Mouse (Mus musculus): ENCODE measurements at regions not wholly inside any gene's neighbourhood (a gene's known extent, or its start where the extent isn't known, plus 50 kb on each side); places are given as distances from the start of the nearest gene placed in this dataset.

DNA sequence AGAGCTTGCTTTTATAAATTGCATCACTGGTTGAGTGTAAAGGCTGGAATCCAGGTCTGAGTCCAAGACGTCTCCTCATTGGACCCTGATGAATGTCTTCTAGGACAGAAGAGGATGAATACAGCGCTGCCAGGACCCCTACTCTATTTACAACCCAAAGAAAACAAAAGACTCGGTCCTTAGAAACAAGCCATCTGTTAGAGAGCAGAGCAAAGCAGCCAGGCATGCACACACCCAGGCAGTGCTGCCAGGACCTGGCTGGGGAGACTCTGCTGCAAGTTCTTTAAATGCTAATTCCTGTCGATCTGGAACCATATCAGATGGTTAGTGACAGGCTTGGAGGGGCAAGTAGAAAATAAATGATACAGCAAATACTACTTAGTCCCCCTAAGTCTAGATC is 284.4 kb upstream of the Dmac1 start:
- Histone ChIP-seq H3K4me3 (ENCODE audit: low read length) (no peak overlapping the region), H3K9ac (replicated peaks; ENCODE audit: low read length) (no peak overlapping the region)

DNA sequence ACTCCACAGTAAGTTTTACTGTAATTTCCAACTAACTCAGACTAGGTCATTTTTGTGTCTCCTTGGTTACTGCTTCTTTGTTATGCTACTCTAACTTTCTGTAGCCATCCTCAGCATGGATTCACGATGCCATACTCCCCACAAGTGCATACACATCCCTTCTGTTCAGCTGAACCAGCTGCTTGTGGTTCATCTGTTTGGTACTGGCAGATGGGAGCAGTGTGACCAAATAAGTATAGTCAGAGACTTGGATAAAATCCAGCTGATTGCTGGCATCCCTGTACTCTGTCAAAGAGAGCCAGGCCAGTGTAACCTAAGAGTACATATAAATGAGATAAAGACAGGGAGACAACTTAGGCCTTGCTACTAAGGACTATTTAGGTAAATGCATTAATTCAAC is 283.7 kb upstream of the Dmac1 start:
- H3K4me1 ChIP-seq (ENCODE audit: insufficient read depth, low read length): peaks cover 3% of the 10 kb centered on the region; the same call in 1 of the 2 replicates
- DNase-seq (ENCODE audit: low spot score) (peak; percentile 91), ATAC-seq (peak; percentile 95)
- no peak for TF ChIP-seq CTCF (IDR thresholded peaks at IDR 0.05; ENCODE audit: low read depth)
- no peaks in the 10 kb centered on the region for H3K27me3 ChIP-seq (ENCODE audit: insufficient read depth, low read length)
- H3K27ac ChIP-seq: no peak overlapping the region
- WGBS: 6% methylated on average over 1 of the region's 1 CpGs
- no peak overlapping the region for H3K9ac ChIP-seq (replicated peaks; ENCODE audit: low read length)
- H3K9me3 ChIP-seq (ENCODE audit: low read length): no peaks in the 10 kb centered on the region
- H3K4me2 ChIP-seq (ENCODE audit: low read depth, low read length): no peak overlapping the region
- no peak overlapping the region for H3K4me3 ChIP-seq (ENCODE audit: low read length)
- H3K36me3 ChIP-seq (ENCODE audit: insufficient read depth, low read length): no peaks in the 10 kb centered on the region

More for the DNA sequence above, 284.4 kb upstream of the Dmac1 start:
- Histone ChIP-seq H3K36me3 (ENCODE audit: insufficient read depth, low read length) (no peaks in the 10 kb centered on the region), H3K4me2 (ENCODE audit: low read depth, low read length) (no peak overlapping the region), H3K27me3 (ENCODE audit: insufficient read depth, low read length) (no peaks in the 10 kb centered on the region), H3K27ac (peak overlapping the region; percentile 26; the same call in 1 of the 2 replicates), H3K4me1 (ENCODE audit: insufficient read depth, low read length) (peaks cover 3% of the 10 kb centered on the region; the same call in 1 of the 2 replicates), H3K9me3 (ENCODE audit: low read length) (no peaks in the 10 kb centered on the region)
- DNase-seq (ENCODE audit: low spot score) (peak; percentile 80), ATAC-seq (peak; percentile 88)
- 7% methylated on average over 4 of the region's 4 CpGs for WGBS
- TF ChIP-seq CTCF (IDR thresholded peaks at IDR 0.05; ENCODE audit: low read depth): no peak

DNA sequence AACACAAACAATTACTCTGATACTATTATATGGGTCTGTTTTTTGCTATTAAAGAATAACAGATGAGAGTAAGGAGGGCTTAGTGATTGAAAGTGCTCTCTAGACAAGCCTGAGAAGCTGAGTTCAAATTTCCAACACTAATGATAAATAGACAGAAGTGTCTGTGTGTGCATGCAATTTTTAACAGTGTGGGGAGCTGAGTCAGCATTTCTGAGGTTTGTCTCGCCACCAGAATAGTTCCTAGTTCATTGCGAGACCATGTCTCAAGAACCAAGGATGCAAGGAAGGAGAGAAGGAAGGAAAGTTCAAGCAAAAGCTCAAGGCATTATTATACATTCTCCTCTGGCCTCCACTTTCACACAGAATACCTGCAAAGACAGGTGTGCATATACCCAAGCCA is 259.7 kb upstream of the Dmac1 start:
- no peak overlapping the region for H3K27ac ChIP-seq
- H3K4me2 ChIP-seq (ENCODE audit: low read depth, low read length): no peak overlapping the region
- WGBS: 83% methylated on average over 2 of the region's 2 CpGs
- no peak for ATAC-seq
- no peak overlapping the region for H3K9ac ChIP-seq (replicated peaks; ENCODE audit: low read length)
- H3K4me3 ChIP-seq (ENCODE audit: low read length): no peak overlapping the region
- no peaks in the 10 kb centered on the region for H3K36me3 ChIP-seq (ENCODE audit: insufficient read depth, low read length)
- no peak for DNase-seq (ENCODE audit: low spot score)
- no peaks in the 10 kb centered on the region for H3K4me1 ChIP-seq (ENCODE audit: insufficient read depth, low read length)
- no peak for TF ChIP-seq CTCF (IDR thresholded peaks at IDR 0.05; ENCODE audit: low read depth)
- no peaks in the 10 kb centered on the region for H3K27me3 ChIP-seq (ENCODE audit: insufficient read depth, low read length)
- no peaks in the 10 kb centered on the region for H3K9me3 ChIP-seq (ENCODE audit: low read length)

DNA sequence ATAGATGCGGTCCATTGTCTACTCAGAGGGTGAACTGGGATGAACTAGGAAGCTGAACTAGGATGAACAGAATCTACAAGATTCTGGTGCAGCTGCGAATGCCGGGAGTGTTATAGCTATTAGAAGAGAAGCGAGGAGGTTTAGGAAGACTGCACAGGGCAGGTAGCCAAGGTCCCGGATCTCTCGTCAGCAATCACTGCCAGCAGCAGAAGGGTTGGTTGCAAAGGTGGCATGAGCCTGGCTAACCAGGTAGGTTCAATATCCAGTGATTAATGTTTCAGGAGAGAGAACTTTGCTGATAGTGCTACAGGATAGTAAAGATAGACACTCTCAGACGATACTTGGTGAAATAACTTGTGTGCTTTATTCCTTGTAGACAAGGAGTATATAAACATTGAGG is 257.0 kb upstream of the Dmac1 start:
- TF ChIP-seq CTCF (IDR thresholded peaks at IDR 0.05; ENCODE audit: low read depth): no peak
- Histone ChIP-seq H3K27me3 (ENCODE audit: insufficient read depth, low read length) (no peaks in the 10 kb centered on the region), H3K4me3 (ENCODE audit: low read length) (no peak overlapping the region), H3K9me3 (ENCODE audit: low read length) (no peaks in the 10 kb centered on the region), H3K27ac (no peak overlapping the region), H3K9ac (replicated peaks; ENCODE audit: low read length) (no peak overlapping the region), H3K4me1 (ENCODE audit: insufficient read depth, low read length) (no peaks in the 10 kb centered on the region), H3K36me3 (ENCODE audit: insufficient read depth, low read length) (no peaks in the 10 kb centered on the region), H3K4me2 (ENCODE audit: low read depth, low read length) (no peak overlapping the region)
- 91% methylated on average over 7 of the region's 7 CpGs for WGBS
- DNase-seq (ENCODE audit: low spot score): no peak
- no peak for ATAC-seq

DNA sequence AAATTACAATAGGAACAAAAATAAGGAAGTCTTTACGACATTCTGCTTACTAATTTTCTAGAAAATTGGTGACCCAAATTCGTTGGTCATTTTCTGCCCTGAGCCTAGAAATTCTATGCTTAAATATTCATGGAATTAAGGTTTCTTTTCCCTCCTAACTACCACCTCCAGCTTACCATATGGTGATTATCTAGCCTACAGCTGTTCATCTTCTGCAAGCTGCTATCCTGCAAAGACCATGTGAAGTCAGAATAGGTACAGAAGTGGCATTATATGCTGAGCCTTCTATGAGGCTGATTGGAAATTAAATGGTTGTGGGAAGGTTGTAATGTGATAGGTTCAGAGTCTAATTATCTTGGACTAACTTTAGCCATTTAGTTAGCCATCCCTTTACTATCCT is 251.5 kb upstream of the Dmac1 start:
- Histone ChIP-seq H3K4me2 (ENCODE audit: low read depth, low read length) (no peak overlapping the region), H3K27ac (no peak overlapping the region), H3K27me3 (ENCODE audit: insufficient read depth, low read length) (no peaks in the 10 kb centered on the region), H3K36me3 (ENCODE audit: insufficient read depth, low read length) (no peaks in the 10 kb centered on the region), H3K9ac (replicated peaks; ENCODE audit: low read length) (no peak overlapping the region), H3K9me3 (ENCODE audit: low read length) (no peaks in the 10 kb centered on the region), H3K4me3 (ENCODE audit: low read length) (no peak overlapping the region), H3K4me1 (ENCODE audit: insufficient read depth, low read length) (no peaks in the 10 kb centered on the region)
- no peak for DNase-seq (ENCODE audit: low spot score)
- TF ChIP-seq CTCF (IDR thresholded peaks at IDR 0.05; ENCODE audit: low read depth): no peak
- WGBS: 83% methylated on average over 2 of the region's 2 CpGs
- ATAC-seq: no peak

DNA sequence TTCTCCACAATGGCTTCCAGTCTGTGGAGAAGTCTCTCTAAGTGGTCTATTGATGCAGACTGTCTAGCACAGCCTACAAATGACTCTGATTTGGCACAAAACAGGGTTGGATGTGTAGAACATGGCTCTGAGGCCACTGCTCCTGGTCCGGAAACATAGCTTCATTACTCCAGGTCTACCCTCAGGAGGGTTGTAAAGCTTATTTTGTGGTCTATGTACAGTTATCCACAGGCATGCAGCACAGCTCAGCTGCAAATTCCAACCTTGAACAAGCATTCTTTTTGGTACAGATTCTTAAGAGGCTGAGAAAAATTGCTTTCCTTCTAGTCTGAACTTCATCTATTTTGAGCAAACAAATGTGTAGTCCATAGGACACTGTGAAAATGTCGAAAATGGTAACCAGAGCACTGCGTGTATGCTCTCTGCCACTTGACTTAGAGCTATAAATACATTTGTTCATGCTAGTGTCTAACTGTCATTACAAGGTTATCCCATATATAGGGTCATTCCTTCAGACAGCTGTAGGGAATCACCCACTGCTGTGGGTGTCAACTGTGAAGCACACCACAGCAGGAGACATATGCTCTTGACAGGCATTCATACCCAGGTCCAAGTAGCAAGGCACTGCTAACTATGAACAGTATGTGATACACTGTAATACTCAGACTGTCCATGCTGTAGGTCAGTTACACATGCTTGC is 239.5 kb upstream of the Dmac1 start:
- 90% methylated on average over 3 of the region's 3 CpGs for whole genome bisulfite sequencing
- ATAC-seq: no peak
- TF ChIP-seq CTCF (IDR thresholded peaks at IDR 0.05; ENCODE audit: low read depth): no peak

More for the DNA sequence above, 239.5 kb upstream of the Dmac1 start:
- H3K27me3 ChIP-seq (ENCODE audit: insufficient read depth, low read length): no peaks in the 10 kb centered on the region
- H3K4me2 ChIP-seq (ENCODE audit: low read depth, low read length): no peak overlapping the region
- DNase-seq (ENCODE audit: low spot score): no peak
- no peak overlapping the region for H3K4me3 ChIP-seq (ENCODE audit: low read length)
- no peaks in the 10 kb centered on the region for H3K4me1 ChIP-seq (ENCODE audit: insufficient read depth, low read length)
- H3K36me3 ChIP-seq (ENCODE audit: insufficient read depth, low read length): no peaks in the 10 kb centered on the region
- H3K9me3 ChIP-seq (ENCODE audit: low read length): no peaks in the 10 kb centered on the region
- no peak overlapping the region for H3K27ac ChIP-seq
- H3K9ac ChIP-seq (replicated peaks; ENCODE audit: low read length): no peak overlapping the region
